Mouse (Mus musculus) neural tube, embryonic 14.5 days (tissue): ENCODE results near the gene Gtpbp1. TPM values are rescaled to one million over a fixed set of nuclear protein-coding genes. Genes with fewer than 3 reads are reported as not detected.
A peak's percentile ranks its signal among the peaks of the same experiment; 100 is the strongest.

Source experiments
- ATAC-seq: fragments of 200-750 bp; cut with Nextera tagmentation; 2 replicates; pipeline ENCODE4 v1.8.0; 2017; ENCODE audit warnings: low read depth, mild to moderate bottlenecking, moderate TSS enrichment, moderate library complexity
- H3K27ac ChIP-seq: fragments of 300-500 bp; sonication (generic); 2 replicates; pipeline ENCODE4 v1.5.1; 2014; ENCODE audit warnings: low read depth, mild to moderate bottlenecking, control low read depth, low read length, moderate library complexity, mixed read lengths
- H3K27me3 ChIP-seq: fragments of 300-500 bp; sonication (generic); 2 replicates; pipeline ENCODE4 v1.6.1; 2014; ENCODE audit warnings: low read length; ENCODE audit not compliant: control insufficient read depth, insufficient read depth
- H3K36me3 ChIP-seq: fragments of 300-500 bp; sonication (generic); 2 replicates; pipeline ENCODE4 v1.6.1; 2014; ENCODE audit warnings: low read length, mixed read lengths; ENCODE audit not compliant: control insufficient read depth, insufficient read depth
- H3K4me1 ChIP-seq: fragments of 300-500 bp; sonication (generic); 2 replicates; pipeline ENCODE4 v1.6.1; 2014; ENCODE audit warnings: low read length; ENCODE audit not compliant: control insufficient read depth, insufficient read depth
- H3K4me2 ChIP-seq: fragments of 300-500 bp; sonication (generic); 2 replicates; pipeline ENCODE4 v1.6.1; 2014; ENCODE audit warnings: mild to moderate bottlenecking, low read depth, low read length, control low read depth
- H3K4me3 ChIP-seq: fragments of 300-500 bp; sonication (generic); 2 replicates; pipeline ENCODE4 v1.5.1; 2014; ENCODE audit warnings: low read depth, low read length, control low read depth, mixed read lengths
- H3K9ac ChIP-seq: fragments of 300-500 bp; sonication (generic); replicated peaks from 2 replicates; pipeline ENCODE4 v1.6.1; 2014; ENCODE audit warnings: low read depth, mild to moderate bottlenecking, control low read depth, low read length, mixed read lengths
- H3K9me3 ChIP-seq: fragments of 300-500 bp; sonication (generic); 2 replicates; pipeline ENCODE4 v1.6.1; 2016; ENCODE audit warnings: low read length; ENCODE audit not compliant: control insufficient read depth
- WGBS: fragments of 180-500 bp; shearing (Covaris S2); extraction: QIAGEN DNeasy Blood & Tissue Kit; methylation state at CpG from one replicate; pipeline ENCODE4 v1.1.7; 2014; 5-methylcytosine and 5-hydroxymethylcytosine counted together
- polyA plus RNA-seq: library from polyadenylated mRNA; unstranded; fragments of >200 nt; fragmentation: Nextera tagmentation; extraction: Ambion mirVana; gene quantifications from 2 replicates; pipeline ENCODE4 v1.2.1, GENCODE M21; 2014

The Gtpbp1 gene
- polyA plus RNA-seq, 1 experiment from 2014 or later, result 37.5 TPM

- Histone ChIP-seq H3K27ac (no peak overlapping the region), H3K4me3 (no peak overlapping the region), H3K4me1 (no peaks in the 10 kb centered on the region), H3K4me2 (no peak overlapping the region), H3K27me3 (no peaks in the 10 kb centered on the region), H3K36me3 (peaks cover 17% of the 10 kb centered on the region; the same call in 1 of the 2 replicates), H3K9me3 (no peaks in the 10 kb centered on the region), H3K9ac (no peak overlapping the region)
- 88% methylated on average over 7 of the region's 7 CpGs for WGBS
- no peak for ATAC-seq
Observed at GRCm38 (mm10) chr15:79763601-79764246, 73.1 kb downstream of the Gtpbp1 start.

- H3K9ac ChIP-seq, result no peak overlapping the region
- no peak overlapping the region for H3K4me3 ChIP-seq
- WGBS, result 78% methylated on average over 11 of the region's 11 CpGs
- no peaks in the 10 kb centered on the region for H3K27me3 ChIP-seq
- H3K27ac ChIP-seq, result no peak overlapping the region
- ATAC-seq, result no peak
- H3K9me3 ChIP-seq, result no peaks in the 10 kb centered on the region
- peaks cover 17% of the 10 kb centered on the region; the same call in 1 of the 2 replicates for H3K36me3 ChIP-seq
- no peak overlapping the region for H3K4me2 ChIP-seq
- H3K4me1 ChIP-seq, result no peaks in the 10 kb centered on the region
Observed at GRCm38 (mm10) chr15:79764539-79765267, 74.1 kb downstream of the Gtpbp1 start.

GRCm38 (mm10) chr15:79765361-79765760 lies 74.7 kb downstream of the Gtpbp1 start:
- Histone ChIP-seq H3K9me3 (no peaks in the 10 kb centered on the region), H3K4me2 (no peak overlapping the region), H3K27me3 (no peaks in the 10 kb centered on the region), H3K4me3 (no peak overlapping the region), H3K27ac (no peak overlapping the region), H3K9ac (no peak overlapping the region), H3K4me1 (no peaks in the 10 kb centered on the region), H3K36me3 (peaks cover 17% of the 10 kb centered on the region; the same call in 1 of the 2 replicates)
- ATAC-seq, result no peak
- 77% methylated on average over 2 of the region's 2 CpGs for WGBS

GRCm38 (mm10) chr15:79766168-79766567 lies 75.5 kb downstream of the Gtpbp1 start:
- H3K9ac ChIP-seq, result no peak overlapping the region
- no peak overlapping the region for H3K4me2 ChIP-seq
- peaks cover 17% of the 10 kb centered on the region; the same call in 1 of the 2 replicates for H3K36me3 ChIP-seq
- ATAC-seq, result no peak
- H3K9me3 ChIP-seq, result no peaks in the 10 kb centered on the region
- no peaks in the 10 kb centered on the region for H3K27me3 ChIP-seq
- peaks cover 5% of the 10 kb centered on the region; the same call in 1 of the 2 replicates for H3K4me1 ChIP-seq
- no peak overlapping the region for H3K4me3 ChIP-seq
- H3K27ac ChIP-seq, result no peak overlapping the region
- WGBS, result 62% methylated on average over 10 of the region's 10 CpGs

- Histone ChIP-seq H3K27me3 (no peaks in the 10 kb centered on the region), H3K4me1 (peaks cover 5% of the 10 kb centered on the region; the same call in 1 of the 2 replicates), H3K4me2 (no peak overlapping the region), H3K9ac (no peak overlapping the region), H3K36me3 (peaks cover 17% of the 10 kb centered on the region; the same call in 1 of the 2 replicates), H3K9me3 (no peaks in the 10 kb centered on the region), H3K27ac (no peak overlapping the region), H3K4me3 (no peak overlapping the region)
- no peak for ATAC-seq
- WGBS, result 83% methylated on average over 10 of the region's 10 CpGs
Observed at GRCm38 (mm10) chr15:79766586-79767071, 76.0 kb downstream of the Gtpbp1 start.

GRCm38 (mm10) chr15:79767327-79767961 lies 76.8 kb downstream of the Gtpbp1 start:
- Histone ChIP-seq H3K9me3 (no peaks in the 10 kb centered on the region), H3K27me3 (no peaks in the 10 kb centered on the region), H3K4me1 (peaks cover 5% of the 10 kb centered on the region; the same call in 1 of the 2 replicates), H3K27ac (no peak overlapping the region), H3K9ac (no peak overlapping the region), H3K36me3 (peaks cover 12% of the 10 kb centered on the region; the same call in 1 of the 2 replicates), H3K4me3 (no peak overlapping the region), H3K4me2 (no peak overlapping the region)
- WGBS, result 79% methylated on average over 16 of the region's 16 CpGs
- ATAC-seq, result no peak

- ATAC-seq, result no peak
- no peak overlapping the region for H3K4me2 ChIP-seq
- H3K4me3 ChIP-seq, result no peak overlapping the region
- peaks cover 6% of the 10 kb centered on the region for H3K4me1 ChIP-seq
- no peak overlapping the region for H3K9ac ChIP-seq
- H3K27me3 ChIP-seq, result no peaks in the 10 kb centered on the region
- WGBS, result 63% methylated on average over 6 of the region's 6 CpGs
- no peaks in the 10 kb centered on the region for H3K9me3 ChIP-seq
- H3K36me3 ChIP-seq, result peaks cover 6% of the 10 kb centered on the region; the same call in 1 of the 2 replicates
- no peak overlapping the region for H3K27ac ChIP-seq
Observed at GRCm38 (mm10) chr15:79768302-79768701, 77.7 kb downstream of the Gtpbp1 start.

GRCm38 (mm10) chr15:79770629-79771240 lies 80.1 kb downstream of the Gtpbp1 start:
- no peak for ATAC-seq
- Histone ChIP-seq H3K9me3 (no peaks in the 10 kb centered on the region), H3K4me2 (peak overlapping the region; percentile 16; the same call in 1 of the 2 replicates), H3K4me1 (peaks cover 17% of the 10 kb centered on the region), H3K36me3 (no peaks in the 10 kb centered on the region), H3K4me3 (no peak overlapping the region), H3K27ac (no peak overlapping the region), H3K9ac (no peak overlapping the region), H3K27me3 (no peaks in the 10 kb centered on the region)
- 39% methylated on average over 21 of the region's 21 CpGs for WGBS
